Mouse (Mus musculus) myocyte (in vitro differentiated cells): ENCODE results near the gene Cfb.

Source experiments
- E2F4 ChIP-seq: IDR thresholded peaks from one replicate; pipeline ENCODE4 v1.6.1; 2011; ENCODE audit warnings: mild to moderate bottlenecking, control low read depth, moderate library complexity; ENCODE audit not compliant: insufficient read depth
- MAX ChIP-seq: IDR thresholded peaks from one replicate; pipeline ENCODE4 v1.6.1; 2011; ENCODE audit warnings: low read depth, mild to moderate bottlenecking, control low read depth
- MYOG ChIP-seq, 3 experiments: IDR thresholded peaks; one replicate each; pipeline ENCODE4 v1.6.1; 2011; ENCODE audit warnings: control low read depth in 2 of 3, low read depth in 2 of 3, mild to moderate bottlenecking in 2 of 3; ENCODE audit not compliant: insufficient read length in 2 of 3, control insufficient read depth in 1 of 3, insufficient read depth in 1 of 3
- POLR2A ChIP-seq: IDR thresholded peaks from one replicate; pipeline ENCODE4 v1.6.1; 2011; ENCODE audit warnings: low read depth, mild to moderate bottlenecking, control low read depth, moderate library complexity; ENCODE audit not compliant: insufficient read length
- TCF12 ChIP-seq: IDR thresholded peaks from one replicate; pipeline ENCODE4 v1.6.1; 2011; ENCODE audit warnings: mild to moderate bottlenecking, control low read depth; ENCODE audit not compliant: poor library complexity, insufficient read depth, severe bottlenecking
- TCF3 ChIP-seq: IDR thresholded peaks from one replicate; pipeline ENCODE4 v1.6.1; 2011; ENCODE audit warnings: low read depth, control low read depth; ENCODE audit not compliant: insufficient read length
- USF1 ChIP-seq: IDR thresholded peaks from one replicate; pipeline ENCODE4 v1.6.1; 2011; ENCODE audit warnings: low read depth, mild to moderate bottlenecking, control low read depth, moderate library complexity

DNA sequence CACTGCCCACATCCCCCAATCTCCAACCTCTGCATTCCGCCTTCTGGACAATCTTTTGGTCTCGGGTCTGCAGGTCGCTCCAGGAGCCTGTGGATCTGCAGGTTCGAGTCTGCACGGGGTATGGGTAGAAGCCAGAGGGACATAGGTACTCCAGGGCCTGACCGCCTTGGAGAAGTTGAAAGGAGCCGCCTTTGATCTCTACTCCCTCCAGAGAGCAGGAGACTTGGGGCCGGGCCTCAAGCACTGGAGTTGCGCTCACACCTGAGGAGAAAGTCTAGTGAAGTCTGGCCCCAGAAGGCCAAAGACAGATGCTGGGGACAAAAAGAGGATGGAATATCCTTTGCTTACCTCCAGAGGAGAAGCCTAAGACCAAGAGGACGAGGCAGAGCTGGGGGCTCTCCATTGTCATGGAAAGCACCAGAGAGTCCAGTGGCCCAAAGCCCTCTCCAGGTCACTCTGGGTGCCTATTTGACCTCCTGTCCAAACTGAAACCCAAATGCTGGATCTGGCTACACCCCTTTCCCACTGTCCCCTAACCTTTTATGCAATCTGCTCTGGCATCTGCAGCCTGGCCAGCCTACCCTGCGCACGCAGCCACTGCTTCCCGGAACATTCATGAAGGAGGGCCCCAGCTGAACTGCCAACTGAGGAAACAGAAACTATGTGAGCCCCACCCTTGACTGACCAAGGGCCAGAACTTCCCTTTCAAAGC is 458 bp downstream of the Cfb start:
- no peak for TF ChIP-seq POLR2A
- TF ChIP-seq USF1, result no peak
- no peak for TF ChIP-seq MAX
- TF ChIP-seq E2F4, result no peak
- TF ChIP-seq TCF3, result no peak
- TF ChIP-seq TCF12, result no peak
- TF ChIP-seq MYOG (IDR thresholded peaks at IDR 0.05; ENCODE audit: control insufficient read depth in 1 of 3, insufficient read depth in 1 of 3, insufficient read length in 2 of 3, low read depth in 2 of 3), result no peak
